Mouse (Mus musculus) forebrain, embryonic 16.5 days (tissue): Measurements from ENCODE around the gene Il4. TPM values are rescaled to one million over a fixed set of nuclear protein-coding genes. Genes with fewer than 3 reads are reported as not detected.

Source experiments
- ATAC-seq: fragments of 200-750 bp; cut with Nextera tagmentation; 2 replicates; pipeline ENCODE4 v1.8.0; 2017; ENCODE audit warnings: mild to moderate bottlenecking, moderate library complexity
- H3K27ac ChIP-seq: fragments of 300-500 bp; sonication (generic); 2 replicates; pipeline ENCODE4 v1.5.1; 2014; ENCODE audit warnings: low read length, control low read depth
- H3K27me3 ChIP-seq: fragments of 300-500 bp; sonication (generic); replicated peaks from 2 replicates; pipeline ENCODE4 v1.6.1; 2014; ENCODE audit warnings: low read length; ENCODE audit not compliant: control insufficient read depth, insufficient read depth
- H3K36me3 ChIP-seq: fragments of 300-500 bp; sonication (generic); 2 replicates; pipeline ENCODE4 v1.6.1; 2014; ENCODE audit not compliant: control insufficient read depth, insufficient read depth
- H3K4me1 ChIP-seq: fragments of 300-500 bp; sonication (generic); replicated peaks from 2 replicates; pipeline ENCODE4 v1.6.1; 2014; ENCODE audit warnings: low read length; ENCODE audit not compliant: control insufficient read depth, insufficient read depth
- H3K4me2 ChIP-seq: fragments of 300-500 bp; sonication (generic); 2 replicates; pipeline ENCODE4 v1.6.1; 2014; ENCODE audit warnings: mild to moderate bottlenecking, low read length, control low read depth
- H3K4me3 ChIP-seq: fragments of 300-500 bp; sonication (generic); replicated peaks from 2 replicates; pipeline ENCODE4 v1.5.1; 2014; ENCODE audit warnings: mild to moderate bottlenecking, low read length, control low read depth
- H3K9ac ChIP-seq: fragments of 300-500 bp; sonication (generic); replicated peaks from 2 replicates; pipeline ENCODE4 v1.6.1; 2014; ENCODE audit warnings: low read depth, low read length, control low read depth
- H3K9me3 ChIP-seq: fragments of 300-500 bp; sonication (generic); 2 replicates; pipeline ENCODE4 v1.6.1; 2016; ENCODE audit warnings: low read length; ENCODE audit not compliant: control insufficient read depth
- WGBS: fragments of 180-500 bp; shearing (Covaris S2); extraction: QIAGEN DNeasy Blood & Tissue Kit; methylation state at CpG from one replicate; pipeline ENCODE4 v1.1.7; 2014; 5-methylcytosine and 5-hydroxymethylcytosine counted together
- polyA plus RNA-seq: library from polyadenylated mRNA; unstranded; fragments of >200 nt; fragmentation: Nextera tagmentation; extraction: Ambion mirVana; gene quantifications from 2 replicates; pipeline ENCODE4 v1.2.1, GENCODE M21; 2015

Gene Il4
- 3.0 and 4.7 TPM in 2 replicates for polyA plus RNA-seq

DNA sequence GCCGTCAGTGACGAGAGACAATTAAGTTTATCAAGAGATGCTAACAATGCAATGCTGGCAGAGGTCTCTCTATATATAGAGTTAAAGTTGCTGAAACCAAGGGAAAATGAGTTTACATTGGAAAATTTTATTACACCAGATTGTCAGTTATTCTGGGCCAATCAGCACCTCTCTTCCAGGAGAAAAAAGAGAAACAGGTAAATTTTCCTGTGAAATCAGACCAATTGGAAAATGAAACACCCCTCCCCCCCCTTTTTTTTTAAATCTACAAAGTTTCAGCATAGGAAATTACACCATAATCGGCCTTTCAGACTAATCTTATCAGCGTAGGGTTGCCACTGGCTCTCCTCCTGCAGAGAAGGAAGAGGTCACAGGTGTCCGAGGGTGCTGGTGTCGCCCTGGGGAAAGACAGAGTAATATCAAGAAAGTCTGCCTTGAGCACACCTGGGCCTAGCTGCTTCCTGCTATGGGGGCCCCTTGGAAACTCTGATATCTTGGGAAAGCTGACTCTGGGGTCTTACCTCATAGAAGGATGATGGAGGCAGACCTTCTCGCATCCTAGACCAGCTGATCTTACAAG, at the start of gene Il4:
Gene Il4 (minus strand): TSS at position 51 of the 580 bp plus-strand sequence.
- H3K36me3 ChIP-seq = no peaks in the 10 kb centered on the region
- ATAC-seq = no peak
- 82% methylated on average over 7 of the region's 7 CpGs for WGBS
- H3K9me3 ChIP-seq = no peaks in the 10 kb centered on the region
- no peak within 1 kb of the TSS for H3K4me3 ChIP-seq
- H3K27ac ChIP-seq = no peak within 1 kb of the TSS
- no peaks in the 10 kb centered on the region for H3K27me3 ChIP-seq
- H3K4me2 ChIP-seq = no peak within 1 kb of the TSS
- no peak within 1 kb of the TSS for H3K9ac ChIP-seq
- no peaks in the 10 kb centered on the region for H3K4me1 ChIP-seq

DNA sequence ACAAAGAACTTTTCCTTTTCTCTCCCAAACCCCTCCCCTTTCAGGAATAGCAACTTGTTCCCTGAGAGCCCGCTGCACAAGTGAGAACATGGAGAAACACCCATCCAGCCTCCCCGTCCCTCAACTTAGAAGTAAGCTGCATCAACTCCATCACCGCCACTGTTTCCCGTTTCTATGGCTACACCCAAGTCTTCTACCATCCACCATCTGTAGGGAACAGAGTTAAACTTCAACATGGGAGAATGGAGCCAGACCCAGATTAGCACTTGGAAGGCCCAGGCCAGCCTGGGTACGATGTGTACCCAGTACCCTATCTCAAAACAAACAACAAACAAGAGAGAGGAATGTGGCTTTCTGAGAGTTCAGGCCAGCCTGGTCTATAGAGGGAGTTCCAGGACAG, 45.6 kb upstream of the Il4 start:
- Histone ChIP-seq H3K27ac (no peak overlapping the region), H3K9me3 (no peaks in the 10 kb centered on the region), H3K27me3 (no peaks in the 10 kb centered on the region), H3K9ac (no peak overlapping the region), H3K36me3 (no peaks in the 10 kb centered on the region; the same call in 1 of the 2 replicates), H3K4me1 (0 out of 2 replicates have a peak, but pooled peaks cover 4% of the 10 kb centered on the region), H3K4me2 (no peak overlapping the region), H3K4me3 (no peak overlapping the region)
- ATAC-seq = no peak
- 79% methylated on average over 5 of the region's 5 CpGs for WGBS

DNA sequence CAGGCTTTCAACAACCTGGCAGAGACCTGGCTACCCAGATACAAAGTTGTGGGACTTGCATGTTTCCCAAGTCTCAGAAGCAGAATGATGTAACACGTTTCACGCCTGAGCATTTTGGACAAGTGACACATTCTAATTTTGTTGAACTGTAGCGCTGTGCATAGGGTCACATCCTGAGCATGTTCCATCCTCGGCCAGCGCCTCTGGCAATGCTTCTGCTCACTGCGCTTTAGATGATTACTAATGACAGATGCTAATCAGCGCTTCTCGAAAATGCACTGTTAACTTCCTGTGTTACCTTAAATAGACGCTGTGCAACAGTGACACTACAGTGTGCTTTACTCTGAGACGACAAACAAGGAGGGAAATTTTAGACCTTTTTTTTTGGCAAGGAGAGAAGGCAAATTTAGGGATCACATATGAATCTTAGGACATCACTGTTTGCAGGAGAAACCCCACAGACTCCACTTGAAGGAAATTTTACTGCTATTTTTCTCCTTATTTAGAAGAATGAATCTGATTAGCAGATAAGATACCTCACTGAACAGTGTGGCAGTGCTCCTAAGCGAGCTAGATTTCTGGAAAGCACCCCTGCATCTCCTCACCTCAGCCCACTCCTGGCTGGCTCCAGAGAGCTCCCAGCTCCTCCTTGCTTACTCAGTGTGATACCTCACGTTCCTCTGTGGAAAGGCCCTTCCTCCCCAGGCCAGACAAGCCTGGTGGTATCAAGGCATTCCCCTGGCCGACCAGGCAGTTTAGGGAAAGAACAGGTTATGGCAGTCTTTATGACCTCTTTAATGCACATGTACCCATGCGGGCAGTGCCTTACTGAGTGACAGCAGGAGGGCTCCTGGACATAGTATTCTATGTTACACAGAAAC, 44.6 kb upstream of the Il4 start:
- Histone ChIP-seq H3K4me3 (no peak overlapping the region), H3K4me2 (no peak overlapping the region), H3K36me3 (no peaks in the 10 kb centered on the region; the same call in 1 of the 2 replicates), H3K9me3 (no peaks in the 10 kb centered on the region), H3K9ac (no peak overlapping the region), H3K4me1 (0 out of 2 replicates have a peak, but pooled peaks cover 4% of the 10 kb centered on the region), H3K27ac (no peak overlapping the region), H3K27me3 (no peaks in the 10 kb centered on the region)
- ATAC-seq = no peak
- 85% methylated on average over 14 of the region's 14 CpGs for WGBS

DNA sequence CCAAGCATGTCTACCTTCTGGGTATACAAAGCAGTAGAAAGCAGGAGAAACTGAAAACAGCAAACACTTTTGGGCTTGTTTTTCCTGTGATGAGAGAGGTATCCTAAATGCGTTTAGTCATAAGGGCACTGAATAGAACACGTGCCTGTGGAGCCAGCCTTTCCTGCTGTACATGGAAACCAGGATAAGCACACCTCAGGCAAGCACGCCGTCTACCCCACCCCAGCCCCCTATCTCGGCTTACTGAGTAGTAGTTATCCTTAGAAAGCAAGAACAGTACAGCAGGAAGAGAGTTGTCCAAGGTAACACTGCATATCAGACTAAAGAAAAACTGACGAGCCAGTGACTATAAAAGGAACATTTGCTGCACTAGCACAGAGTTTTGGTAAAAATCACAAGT, 39.4 kb upstream of the Il4 start:
- Histone ChIP-seq H3K9me3 (no peaks in the 10 kb centered on the region), H3K4me2 (no peak overlapping the region), H3K27ac (no peak overlapping the region), H3K4me1 (0 out of 2 replicates have a peak, but pooled peaks cover 4% of the 10 kb centered on the region), H3K27me3 (no peaks in the 10 kb centered on the region), H3K36me3 (no peaks in the 10 kb centered on the region), H3K4me3 (no peak overlapping the region), H3K9ac (no peak overlapping the region)
- no peak for ATAC-seq
- 93% methylated on average over 6 of the region's 6 CpGs for WGBS

DNA sequence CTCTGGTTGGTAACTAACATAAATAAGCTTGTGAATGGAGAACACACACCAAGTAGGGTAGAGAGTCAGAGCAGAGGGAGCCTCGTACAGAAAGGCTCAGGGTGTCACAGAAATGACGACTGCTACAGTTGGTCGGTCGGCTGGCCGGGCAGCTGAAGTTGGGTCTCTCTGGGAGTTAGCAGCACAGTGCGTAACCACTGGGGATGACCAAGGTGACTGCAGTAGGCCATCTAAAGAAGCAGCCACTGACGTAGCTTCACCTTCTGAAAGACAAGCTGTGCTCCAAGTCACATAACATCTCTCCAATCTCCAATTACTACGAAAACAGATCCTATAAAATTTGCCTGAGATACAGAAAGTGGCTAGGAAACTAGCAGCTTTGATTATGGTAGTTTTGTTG, 38.9 kb upstream of the Il4 start:
- no peaks in the 10 kb centered on the region for H3K36me3 ChIP-seq
- no peak overlapping the region for H3K27ac ChIP-seq
- no peak overlapping the region for H3K4me2 ChIP-seq
- WGBS = 91% methylated on average over 8 of the region's 8 CpGs
- no peaks in the 10 kb centered on the region for H3K27me3 ChIP-seq
- no peak for ATAC-seq
- no peak overlapping the region for H3K9ac ChIP-seq
- no peak overlapping the region for H3K4me3 ChIP-seq
- 0 out of 2 replicates have a peak, but pooled peaks cover 4% of the 10 kb centered on the region for H3K4me1 ChIP-seq
- H3K9me3 ChIP-seq = no peaks in the 10 kb centered on the region

DNA sequence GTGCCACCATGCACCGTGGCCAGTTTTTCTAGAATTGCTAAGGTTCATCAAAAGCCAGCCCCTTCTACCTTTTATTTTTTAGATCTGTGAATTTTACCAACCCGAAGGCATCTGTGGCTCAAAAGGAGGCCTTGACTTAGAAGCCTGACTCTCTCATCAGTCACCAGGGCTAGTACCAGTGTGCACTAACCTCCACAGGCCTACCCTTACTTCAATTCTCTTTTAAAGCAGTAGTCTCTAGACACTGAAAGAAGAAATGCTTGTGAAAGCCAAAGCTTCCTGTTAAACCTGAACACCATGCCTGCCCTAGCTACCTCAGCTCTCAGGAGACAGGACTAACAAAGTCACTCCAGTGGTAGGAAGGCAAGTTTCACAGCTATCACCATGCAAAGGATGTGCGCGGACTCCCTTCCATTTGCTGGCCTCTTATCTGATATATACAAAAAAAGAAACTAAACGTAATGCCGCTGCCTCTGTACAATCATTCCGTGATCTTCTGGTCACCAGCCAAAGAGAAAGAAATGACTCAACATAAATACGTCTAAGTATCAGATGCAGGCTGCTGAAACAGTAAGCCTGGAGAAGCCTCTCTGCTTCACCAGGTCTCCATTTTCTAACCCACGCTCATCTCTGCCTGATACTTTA, 38.2 kb upstream of the Il4 start:
- no peak overlapping the region for H3K4me3 ChIP-seq
- H3K27me3 ChIP-seq = no peaks in the 10 kb centered on the region
- H3K36me3 ChIP-seq = no peaks in the 10 kb centered on the region
- ATAC-seq = no peak
- no peaks in the 10 kb centered on the region for H3K9me3 ChIP-seq
- H3K27ac ChIP-seq = no peak overlapping the region
- WGBS = 92% methylated on average over 9 of the region's 9 CpGs
- H3K9ac ChIP-seq = no peak overlapping the region
- 0 out of 2 replicates have a peak, but pooled peaks cover 4% of the 10 kb centered on the region for H3K4me1 ChIP-seq
- H3K4me2 ChIP-seq = no peak overlapping the region

DNA sequence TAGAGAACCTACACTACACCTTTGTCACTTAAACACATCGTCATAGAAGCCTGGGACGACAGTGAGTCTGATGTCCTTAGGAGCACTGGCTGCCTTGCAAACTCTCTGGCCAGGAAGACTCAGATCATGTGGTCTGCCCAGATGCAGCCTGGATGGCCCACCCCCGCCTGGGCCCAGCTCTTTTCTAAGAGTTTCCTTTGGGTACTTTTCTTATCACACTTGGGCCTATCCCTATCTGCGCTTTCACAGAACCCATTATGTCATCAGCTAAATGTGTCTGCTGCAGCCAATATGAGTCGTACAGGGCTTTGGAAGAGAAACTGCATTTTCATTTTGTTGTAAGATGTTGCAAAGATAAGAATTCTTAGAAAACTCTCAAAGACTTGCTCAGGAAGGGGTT, 36.6 kb upstream of the Il4 start:
- 88% methylated on average over 5 of the region's 5 CpGs for WGBS
- H3K27me3 ChIP-seq = no peaks in the 10 kb centered on the region
- no peaks in the 10 kb centered on the region for H3K4me1 ChIP-seq
- no peak for ATAC-seq
- no peak overlapping the region for H3K9ac ChIP-seq
- H3K9me3 ChIP-seq = no peaks in the 10 kb centered on the region
- no peak overlapping the region for H3K4me3 ChIP-seq
- H3K36me3 ChIP-seq = peaks cover 8% of the 10 kb centered on the region
- no peak overlapping the region for H3K27ac ChIP-seq
- no peak overlapping the region for H3K4me2 ChIP-seq

DNA sequence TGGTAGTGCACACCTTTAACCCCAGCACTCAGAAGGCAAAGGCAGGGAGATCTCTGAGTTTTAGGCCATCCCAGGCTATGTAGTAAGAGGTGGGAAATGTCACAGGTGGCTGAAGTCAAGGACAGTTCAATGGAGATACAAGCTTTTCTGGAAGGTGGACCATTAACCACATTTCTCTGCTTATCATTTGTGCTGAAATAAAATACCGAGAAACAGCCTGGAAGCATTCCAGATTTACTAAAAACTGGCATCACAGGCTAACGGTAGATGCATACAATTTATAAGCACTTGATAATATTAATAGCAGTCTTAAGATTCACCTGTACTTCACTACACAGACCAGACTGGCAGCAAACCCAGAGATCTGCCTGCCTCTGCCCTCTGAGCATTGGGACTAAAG, 34.0 kb upstream of the Il4 start:
- no peak for ATAC-seq
- Histone ChIP-seq H3K9ac (no peak overlapping the region), H3K4me3 (no peak overlapping the region), H3K36me3 (peaks cover 12% of the 10 kb centered on the region), H3K27ac (no peak overlapping the region), H3K4me2 (no peak overlapping the region), H3K9me3 (no peaks in the 10 kb centered on the region), H3K27me3 (no peaks in the 10 kb centered on the region), H3K4me1 (no peaks in the 10 kb centered on the region)
- 88% methylated on average over 2 of the region's 2 CpGs for WGBS

DNA sequence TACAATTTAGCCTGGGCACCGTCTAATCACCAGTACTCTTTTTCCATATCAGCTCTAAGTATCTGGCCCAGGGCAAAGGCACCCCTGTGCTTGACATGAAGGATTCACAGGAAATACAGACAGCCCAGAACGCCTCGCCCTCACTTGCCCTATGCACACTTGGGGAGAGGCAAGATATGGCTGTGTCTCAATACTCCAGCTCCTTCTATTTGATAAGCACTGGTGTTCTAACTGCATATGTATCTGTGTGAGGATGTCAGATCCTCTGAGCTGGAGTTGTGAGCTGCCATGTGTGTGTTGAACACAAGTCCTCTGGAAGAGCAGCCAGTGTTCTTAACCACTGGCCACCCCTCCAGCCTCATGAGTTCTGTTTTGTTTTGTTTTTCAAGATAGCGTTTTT, 33.0 kb upstream of the Il4 start:
- no peak overlapping the region for H3K4me3 ChIP-seq
- no peaks in the 10 kb centered on the region for H3K27me3 ChIP-seq
- ATAC-seq = no peak
- WGBS = 93% methylated on average over 4 of the region's 4 CpGs
- no peak overlapping the region for H3K9ac ChIP-seq
- H3K4me1 ChIP-seq = no peaks in the 10 kb centered on the region
- no peak overlapping the region for H3K4me2 ChIP-seq
- peaks cover 12% of the 10 kb centered on the region for H3K36me3 ChIP-seq
- no peaks in the 10 kb centered on the region for H3K9me3 ChIP-seq
- H3K27ac ChIP-seq = no peak overlapping the region
